Mouse (Mus musculus) myocyte (in vitro differentiated cells): Measurements from ENCODE around the gene Tshz3.

Experiments used
- CEBPB ChIP-seq: IDR thresholded peaks from 2 replicates; pipeline ENCODE4 v1.6.1; 2011; ENCODE audit warnings: mild to moderate bottlenecking, moderate library complexity; ENCODE audit not compliant: poor library complexity, insufficient read depth, severe bottlenecking
- MAX ChIP-seq: IDR thresholded peaks from one replicate; pipeline ENCODE4 v1.6.1; 2011; ENCODE audit warnings: low read depth, mild to moderate bottlenecking, control low read depth
- MYOD1 ChIP-seq, 3 experiments: IDR thresholded peaks; one replicate each; pipeline ENCODE4 v1.6.1; 2011; ENCODE audit warnings: control low read depth in 2 of 3, low read depth in 2 of 3, mild to moderate bottlenecking in 2 of 3, moderate library complexity in 1 of 3; ENCODE audit not compliant: insufficient read length in 2 of 3, control insufficient read depth in 1 of 3
- POLR2A ChIP-seq: IDR thresholded peaks from one replicate; pipeline ENCODE4 v1.6.1; 2011; ENCODE audit warnings: low read depth, mild to moderate bottlenecking, control low read depth, moderate library complexity; ENCODE audit not compliant: insufficient read length
- POLR2AphosphoS2 ChIP-seq: IDR thresholded peaks from one replicate; pipeline ENCODE4 v1.6.1; 2011; ENCODE audit warnings: low read depth, control low read depth; ENCODE audit not compliant: insufficient read length
- REST ChIP-seq: IDR thresholded peaks from one replicate; pipeline ENCODE4 v1.6.1; 2011; ENCODE audit warnings: mild to moderate bottlenecking, control low read depth, moderate library complexity; ENCODE audit not compliant: insufficient read depth, insufficient read length
- SRF ChIP-seq: IDR thresholded peaks from one replicate; pipeline ENCODE4 v1.6.1; 2011; ENCODE audit warnings: low read depth; ENCODE audit not compliant: control insufficient read depth, insufficient read length
- TCF12 ChIP-seq: IDR thresholded peaks from one replicate; pipeline ENCODE4 v1.6.1; 2011; ENCODE audit warnings: mild to moderate bottlenecking, control low read depth; ENCODE audit not compliant: poor library complexity, insufficient read depth, severe bottlenecking
- TCF3 ChIP-seq: IDR thresholded peaks from one replicate; pipeline ENCODE4 v1.6.1; 2011; ENCODE audit warnings: low read depth, control low read depth; ENCODE audit not compliant: insufficient read length
- USF1 ChIP-seq: IDR thresholded peaks from one replicate; pipeline ENCODE4 v1.6.1; 2011; ENCODE audit warnings: low read depth, mild to moderate bottlenecking, control low read depth, moderate library complexity

GRCm38 (mm10) chr7:36714323-36714722, 16.4 kb downstream of the Tshz3 start:
- TF ChIP-seq POLR2A (no peak), TCF3 (no peak), POLR2AphosphoS2 (no peak), USF1 (no peak), MAX (no peak), MYOD1 (IDR thresholded peaks at IDR 0.05; ENCODE audit: control insufficient read depth in 1 of 3, insufficient read length in 2 of 3, low read depth in 2 of 3) (no peak), CEBPB (no peak), TCF12 (no peak), REST (no peak), SRF (no peak)
